Mouse (Mus musculus) MEL (cell line): ENCODE data around the gene Kat7. TPM values are rescaled to one million over a fixed set of nuclear protein-coding genes. Genes with fewer than 3 reads are reported as not detected.

Experiments
- DNase-seq: peaks from one replicate; pipeline ENCODE4 v3.0.0; 2011; ENCODE audit warnings: low read depth, low spot score
- H3K27ac ChIP-seq: 2 replicates; pipeline ENCODE4 v1.5.1; 2012; ENCODE audit warnings: low read depth, mild to moderate bottlenecking, control low read depth, low read length, moderate library complexity; ENCODE audit not compliant: control insufficient read depth
- H3K27me3 ChIP-seq, 2 experiments: fragments of 150-350 bp in 1 of 2; sonication (generic) in 1 of 2; 2 replicates each; pipeline ENCODE4 v1.6.1; 2012; ENCODE audit warnings: low read length in 2 of 2, mild to moderate bottlenecking in 2 of 2, improper control_type of control experiment in 1 of 2, moderate library complexity in 1 of 2; ENCODE audit not compliant: insufficient read depth in 2 of 2, control insufficient read depth in 1 of 2
- H3K36me3 ChIP-seq, 2 experiments: 2 replicates each; pipeline ENCODE4 v1.6.1; 2012 to 2014; ENCODE audit warnings: low read length in 2 of 2, improper control_type of control experiment in 1 of 2, inconsistent platforms in 1 of 2, mild to moderate bottlenecking in 1 of 2; ENCODE audit not compliant: insufficient read depth in 2 of 2, control insufficient read depth in 1 of 2
- H3K4me1 ChIP-seq, 2 experiments: fragments of 150-350 bp in 1 of 2; sonication (generic) in 1 of 2; 2 replicates each; pipeline ENCODE4 v1.6.1; 2012; ENCODE audit warnings: low read length in 2 of 2, improper control_type of control experiment in 1 of 2, mild to moderate bottlenecking in 1 of 2; ENCODE audit not compliant: insufficient read depth in 2 of 2, control insufficient read depth in 1 of 2
- H3K4me3 ChIP-seq, 2 experiments: fragments of 150-350 bp in 1 of 2; sonication (generic) in 1 of 2; 2 replicates each; pipeline ENCODE4 v1.5.1; 2012; ENCODE audit warnings: low read depth in 2 of 2, low read length in 2 of 2, mild to moderate bottlenecking in 2 of 2, moderate library complexity in 2 of 2, control low read depth in 1 of 2, improper control_type of control experiment in 1 of 2; ENCODE audit not compliant: control insufficient read depth in 1 of 2, insufficient read depth in 1 of 2
- H3K79me2 ChIP-seq: 2 replicates; pipeline ENCODE4 v1.6.1; 2012; ENCODE audit warnings: mild to moderate bottlenecking, low read length, moderate library complexity; ENCODE audit not compliant: control insufficient read depth, poor library complexity, insufficient read depth
- H3K9ac ChIP-seq: 2 replicates; pipeline ENCODE4 v1.6.1; 2012; ENCODE audit warnings: low read depth, mild to moderate bottlenecking, control low read depth, low read length, moderate library complexity; ENCODE audit not compliant: control insufficient read depth, poor library complexity, severe bottlenecking
- H3K9me3 ChIP-seq: fragments of 150-350 bp; sonication (generic); replicated peaks from 2 replicates; pipeline ENCODE4 v1.6.1; 2012; ENCODE audit warnings: mild to moderate bottlenecking, low read length, improper control_type of control experiment, moderate library complexity; ENCODE audit not compliant: insufficient read depth
- BHLHE40 ChIP-seq: IDR thresholded peaks from 2 replicates; pipeline ENCODE4 v1.6.1; 2012; ENCODE audit warnings: low read depth, mild to moderate bottlenecking, inconsistent platforms, low read length, improper control_type of control experiment, borderline replicate concordance
- CHD2 ChIP-seq: IDR thresholded peaks from 2 replicates; pipeline ENCODE4 v1.6.1; 2011; ENCODE audit warnings: low read length, improper control_type of control experiment
- CTCF ChIP-seq, 3 experiments: IDR thresholded peaks in 2 of 3; conservative IDR thresholded peaks in 1 of 3; 2 replicates each; pipeline ENCODE4 v1.5.1; 2011 to 2012; ENCODE audit warnings: low read length in 3 of 3, low read depth in 2 of 3, mild to moderate bottlenecking in 2 of 3, improper control_type of control experiment in 1 of 3, inconsistent platforms in 1 of 3, mixed read lengths in 1 of 3, moderate library complexity in 1 of 3; ENCODE audit not compliant: control insufficient read depth in 1 of 3, insufficient read depth in 1 of 3, poor library complexity in 1 of 3, severe bottlenecking in 1 of 3
- E2F4 ChIP-seq: IDR thresholded peaks from 2 replicates; pipeline ENCODE4 v1.6.1; 2011; ENCODE audit warnings: low read depth, low read length, improper control_type of control experiment, borderline replicate concordance
- ETS1 ChIP-seq: IDR thresholded peaks from 2 replicates; pipeline ENCODE4 v1.6.1; 2012; ENCODE audit warnings: low read depth, mild to moderate bottlenecking, inconsistent platforms, low read length, improper control_type of control experiment, moderate library complexity
- GATA1 ChIP-seq: IDR thresholded peaks from 2 replicates; pipeline ENCODE4 v1.6.1; 2011; ENCODE audit warnings: low read depth, low read length, improper control_type of control experiment
- JUND ChIP-seq: IDR thresholded peaks from 2 replicates; pipeline ENCODE4 v1.6.1; 2011; ENCODE audit warnings: low read depth, mild to moderate bottlenecking, improper control_type of control experiment, low read length
- KAT2A ChIP-seq: conservative IDR thresholded peaks from 2 replicates; pipeline ENCODE4 v1.6.1; 2012; ENCODE audit warnings: low read depth, low read length, improper control_type of control experiment, inconsistent platforms
- MAX ChIP-seq: IDR thresholded peaks from 2 replicates; pipeline ENCODE4 v1.6.1; 2011; ENCODE audit warnings: low read length, improper control_type of control experiment
- MAZ ChIP-seq: IDR thresholded peaks from 2 replicates; pipeline ENCODE4 v1.6.1; 2012; ENCODE audit warnings: low read depth, mild to moderate bottlenecking, inconsistent platforms, low read length, improper control_type of control experiment
- MEF2A ChIP-seq: IDR thresholded peaks from 2 replicates; pipeline ENCODE4 v1.6.1; 2014; ENCODE audit warnings: low read depth, mild to moderate bottlenecking, inconsistent platforms, low read length, improper control_type of control experiment; ENCODE audit not compliant: poor library complexity, insufficient replicate concordance, severe bottlenecking; ENCODE audit errors: extremely low read depth
- MXI1 ChIP-seq: IDR thresholded peaks from 2 replicates; pipeline ENCODE4 v1.6.1; 2011; ENCODE audit warnings: mild to moderate bottlenecking, low read depth, low read length, improper control_type of control experiment
- MYB ChIP-seq: IDR thresholded peaks from 2 replicates; pipeline ENCODE4 v1.6.1; 2011; ENCODE audit warnings: mild to moderate bottlenecking, low read depth, low read length, improper control_type of control experiment
- MYC ChIP-seq: IDR thresholded peaks from 2 replicates; pipeline ENCODE4 v1.6.1; 2011; ENCODE audit warnings: low read depth, mild to moderate bottlenecking, low read length, improper control_type of control experiment, moderate library complexity
- NELFE ChIP-seq: IDR thresholded peaks from 2 replicates; pipeline ENCODE4 v1.6.1; 2011; ENCODE audit warnings: low read depth, low read length, improper control_type of control experiment
- NRF1 ChIP-seq: IDR thresholded peaks from 2 replicates; pipeline ENCODE4 v1.6.1; 2014; ENCODE audit warnings: low read depth, mild to moderate bottlenecking, inconsistent platforms, low read length, improper control_type of control experiment, moderate library complexity; ENCODE audit not compliant: poor library complexity, insufficient read depth, severe bottlenecking
- POLR2A ChIP-seq, 2 experiments: IDR thresholded peaks; 2 replicates each; pipeline ENCODE4 v1.6.1; 2011 to 2012; ENCODE audit warnings: low read length in 2 of 2, mild to moderate bottlenecking in 2 of 2, control low read depth in 1 of 2, improper control_type of control experiment in 1 of 2, low read depth in 1 of 2, moderate library complexity in 1 of 2; ENCODE audit not compliant: control insufficient read depth in 1 of 2, insufficient read depth in 1 of 2, poor library complexity in 1 of 2
- POLR2AphosphoS2 ChIP-seq: IDR thresholded peaks from 2 replicates; pipeline ENCODE4 v1.6.1; 2011; ENCODE audit warnings: low read length, improper control_type of control experiment
- TAL1 ChIP-seq: IDR thresholded peaks from 2 replicates; pipeline ENCODE4 v1.6.1; 2012; ENCODE audit warnings: mild to moderate bottlenecking, inconsistent platforms, low read length, moderate library complexity, mixed read lengths
- USF1 ChIP-seq: IDR thresholded peaks from 2 replicates; pipeline ENCODE4 v1.6.1; 2014; ENCODE audit warnings: low read depth, mild to moderate bottlenecking, inconsistent platforms, low read length, improper control_type of control experiment, moderate library complexity
- USF2 ChIP-seq, 2 experiments: IDR thresholded peaks; 2 replicates each; pipeline ENCODE4 v1.6.1; 2011 to 2012; ENCODE audit warnings: improper control_type of control experiment in 2 of 2, low read length in 2 of 2, borderline replicate concordance in 1 of 2, inconsistent platforms in 1 of 2, low read depth in 1 of 2, mild to moderate bottlenecking in 1 of 2; ENCODE audit not compliant: insufficient read depth in 1 of 2
- ZC3H11A ChIP-seq: IDR thresholded peaks from 2 replicates; pipeline ENCODE4 v1.6.1; 2012; ENCODE audit warnings: low read depth, mild to moderate bottlenecking, inconsistent platforms, low read length, improper control_type of control experiment
- ZKSCAN1 ChIP-seq: IDR thresholded peaks from 2 replicates; pipeline ENCODE4 v1.6.1; 2012; ENCODE audit warnings: low read depth, mild to moderate bottlenecking, inconsistent platforms, low read length, improper control_type of control experiment, moderate library complexity
- ZMIZ1 ChIP-seq: IDR thresholded peaks from 2 replicates; pipeline ENCODE4 v1.6.1; 2012; ENCODE audit warnings: low read depth, mild to moderate bottlenecking, inconsistent platforms, low read length, improper control_type of control experiment, moderate library complexity
- polyA plus RNA-seq, 2 experiments: library from polyadenylated mRNA; stranded (reverse) in 1 of 2; unstranded in 1 of 2; fragments of >175 nt in 1 of 2; fragments of >200 nt in 1 of 2; gene quantifications; 2 replicates each; pipeline versions ENCODE4 v1.2.1 to v1.2.4; 2012; ENCODE audit warnings: low replicate concordance in 2 of 2, low read depth in 1 of 2; ENCODE audit not compliant: insufficient read length in 2 of 2, insufficient read depth in 1 of 2, missing spikeins in 1 of 2
- total RNA-seq: library from RNA; depleted of rRNA; stranded (reverse); fragments of 300-350 nt; gene quantifications from 2 replicates; pipeline ENCODE4 v1.2.3, GENCODE M21; 2012

Gene Kat7
- total and polyA plus RNA-seq, 3 experiments, result 81.4 to 100 (median 95.4) TPM

GRCm38 (mm10) chr11:95266540-95267245 is 43.4 kb downstream of the Kat7 start:
- H3K9ac ChIP-seq, result no peak overlapping the region
- H3K79me2 ChIP-seq, result no peaks in the 10 kb centered on the region
- TF ChIP-seq KAT2A (no peak), CTCF (IDR thresholded peaks at IDR 0.05 in 2 of 3, conservative IDR thresholded peaks at IDR 0.05 in 1 of 3; ENCODE audit: control insufficient read depth in 1 of 3, insufficient read depth in 1 of 3, low read depth in 2 of 3, low read length in 3 of 3, poor library complexity in 1 of 3, severe bottlenecking in 1 of 3) (no peak), E2F4 (no peak), POLR2A (IDR thresholded peaks at IDR 0.05; ENCODE audit: control insufficient read depth in 1 of 2, insufficient read depth in 1 of 2, low read depth in 1 of 2, low read length in 2 of 2, poor library complexity in 1 of 2) (no peak), ZC3H11A (no peak), TAL1 (no peak), JUND (no peak), USF2 (IDR thresholded peaks at IDR 0.05; ENCODE audit: borderline replicate concordance in 1 of 2, insufficient read depth in 1 of 2, low read depth in 1 of 2, low read length in 2 of 2) (no peak), NRF1 (no peak), MEF2A (no peak), NELFE (no peak), ZKSCAN1 (no peak)
- H3K27me3 ChIP-seq, result no peaks in the 10 kb centered on the region
- DNase-seq, result no peak
- H3K4me1 ChIP-seq, result peaks cover 0 to 1% of the 10 kb centered on the region in 2 experiments; a peak in 2 of 4 replicates
- no peaks in the 10 kb centered on the region for H3K9me3 ChIP-seq
- H3K36me3 ChIP-seq, result no peaks in the 10 kb centered on the region
- H3K27ac ChIP-seq, result no peak overlapping the region
- H3K4me3 ChIP-seq, result no peak overlapping the region

- no peaks in the 10 kb centered on the region for H3K79me2 ChIP-seq
- H3K27me3 ChIP-seq, result no peaks in the 10 kb centered on the region
- H3K36me3 ChIP-seq, result peaks cover 0 to 8% of the 10 kb centered on the region in 2 experiments; a peak in 2 of 4 replicates
- TF ChIP-seq ZKSCAN1 (no peak), ETS1 (no peak), CHD2 (no peak), USF1 (no peak), CTCF (IDR thresholded peaks at IDR 0.05 in 2 of 3, conservative IDR thresholded peaks at IDR 0.05 in 1 of 3; ENCODE audit: control insufficient read depth in 1 of 3, insufficient read depth in 1 of 3, low read depth in 2 of 3, low read length in 3 of 3, poor library complexity in 1 of 3, severe bottlenecking in 1 of 3) (no peak), POLR2A (IDR thresholded peaks at IDR 0.05; ENCODE audit: control insufficient read depth in 1 of 2, insufficient read depth in 1 of 2, low read depth in 1 of 2, low read length in 2 of 2, poor library complexity in 1 of 2) (no peak), MYB (no peak), MXI1 (no peak), POLR2AphosphoS2 (no peak), ZMIZ1 (no peak), MYC (no peak), ZC3H11A (no peak), NELFE (no peak), MAZ (no peak), MAX (no peak), BHLHE40 (no peak), JUND (no peak), GATA1 (no peak), USF2 (IDR thresholded peaks at IDR 0.05; ENCODE audit: borderline replicate concordance in 1 of 2, insufficient read depth in 1 of 2, low read depth in 1 of 2, low read length in 2 of 2) (no peak)
- no peak for DNase-seq
- no peak overlapping the region for H3K9ac ChIP-seq
- H3K4me1 ChIP-seq, result peaks cover 5 to 22% of the 10 kb centered on the region in 2 experiments
- H3K9me3 ChIP-seq, result no peaks in the 10 kb centered on the region
- no peak overlapping the region for H3K4me3 ChIP-seq
- no peak overlapping the region for H3K27ac ChIP-seq
Observed at GRCm38 (mm10) chr11:95264455-95265013, 45.5 kb downstream of the Kat7 start.
